Mouse (Mus musculus) lung, embryonic 15.5 days (tissue): ENCODE measurements around the gene Bet1l. TPM values are rescaled to one million over a fixed set of nuclear protein-coding genes. Genes with fewer than 3 reads are reported as not detected.
"Not testable (repeated sequence)": the region's sequence is repeated elsewhere in the genome, so short reads cannot be mapped to it uniquely, and the experiment has no call there.

Experiments
- ATAC-seq: fragments of 200-750 bp; cut with Nextera tagmentation; 2 replicates; pipeline ENCODE4 v1.8.0; 2017; ENCODE audit warnings: moderate number of reproducible peaks, borderline replicate concordance; ENCODE audit not compliant: low FRiP score, low TSS enrichment; ENCODE audit errors: extremely low read depth
- H3K27ac ChIP-seq: fragments of 300-500 bp; sonication (generic); 2 replicates; pipeline ENCODE4 v1.5.1; 2015; ENCODE audit warnings: moderate library complexity, mild to moderate bottlenecking, inconsistent platforms
- H3K27me3 ChIP-seq: fragments of 300-500 bp; sonication (generic); 2 replicates; pipeline ENCODE4 v1.6.1; 2015; ENCODE audit warnings: inconsistent platforms
- H3K36me3 ChIP-seq: fragments of 300-500 bp; sonication (generic); 2 replicates; pipeline ENCODE4 v1.6.1; 2015; ENCODE audit warnings: inconsistent platforms
- H3K4me1 ChIP-seq: fragments of 300-500 bp; sonication (generic); 2 replicates; pipeline ENCODE4 v1.6.1; 2015; ENCODE audit warnings: inconsistent platforms
- H3K4me2 ChIP-seq: fragments of 300-500 bp; sonication (generic); 2 replicates; pipeline ENCODE4 v1.6.1; 2015; ENCODE audit warnings: inconsistent platforms, mild to moderate bottlenecking, moderate library complexity
- H3K4me3 ChIP-seq: fragments of 300-500 bp; sonication (generic); 2 replicates; pipeline ENCODE4 v1.5.1; 2015; ENCODE audit warnings: mild to moderate bottlenecking, inconsistent platforms
- H3K9ac ChIP-seq: fragments of 300-500 bp; sonication (generic); 2 replicates; pipeline ENCODE4 v1.6.1; 2015; ENCODE audit warnings: inconsistent platforms
- H3K9me3 ChIP-seq: fragments of 300-500 bp; sonication (generic); 2 replicates; pipeline ENCODE4 v1.6.1; 2016; ENCODE audit warnings: inconsistent platforms
- WGBS: fragments of 180-500 bp; shearing (Covaris S2); methylation state at CpG from one replicate; pipeline ENCODE4 v1.1.7; 2015; 5-methylcytosine and 5-hydroxymethylcytosine counted together
- polyA plus RNA-seq: library from polyadenylated mRNA; unstranded; fragments of >200 nt; fragmentation: Nextera tagmentation; extraction: Ambion mirVana; gene quantifications from 2 replicates; pipeline ENCODE4 v1.2.1, GENCODE M21; 2015

Gene Bet1l
- polyA plus RNA-seq, result 35.1 and 41.0 TPM in 2 replicates

- peak; percentile 28 for ATAC-seq
- Histone ChIP-seq H3K9me3 (no peaks in the 10 kb centered on the region), H3K4me1 (peaks cover 25% of the 10 kb centered on the region), H3K27me3 (no peaks in the 10 kb centered on the region), H3K4me3 (peak within 1 kb of the TSS; percentile 68), H3K9ac (peak within 1 kb of the TSS; percentile 74), H3K27ac (peak within 1 kb of the TSS; percentile 92), H3K36me3 (peaks cover 53% of the 10 kb centered on the region), H3K4me2 (peak within 1 kb of the TSS; percentile 95)
- WGBS, result 32% methylated on average over 40 of the region's 40 CpGs
These were observed at the start of gene Bet1l for GRCm38 (mm10) chr7:140857550-140858505. Gene Bet1l (minus strand): TSS chr7:140857577.

DNA sequence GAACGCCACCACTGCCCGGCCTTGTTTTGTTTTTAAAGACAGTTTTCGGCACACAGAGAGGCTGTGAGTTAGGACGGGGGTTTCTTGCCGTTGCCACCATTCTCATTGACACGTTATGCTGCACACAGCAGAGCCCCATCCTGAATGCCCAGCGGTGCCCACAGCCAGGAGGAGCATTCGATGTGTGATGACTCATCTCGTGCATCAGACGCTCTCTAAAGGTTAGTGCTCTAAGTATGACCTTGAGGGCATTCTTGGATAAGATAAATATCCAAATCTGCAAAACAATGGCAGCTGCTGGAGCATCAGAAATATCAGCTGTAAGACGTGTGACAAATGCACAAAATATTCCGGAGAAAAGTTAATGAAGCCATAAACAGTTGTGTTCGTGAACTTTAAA is 49.8 kb upstream of the Bet1l start:
- ATAC-seq, result no peak
- Histone ChIP-seq H3K4me3 (no peak overlapping the region), H3K36me3 (no peaks in the 10 kb centered on the region), H3K27ac (no peak overlapping the region), H3K4me2 (no peak overlapping the region), H3K9me3 (no peaks in the 10 kb centered on the region), H3K27me3 (no peaks in the 10 kb centered on the region), H3K4me1 (0 out of 2 replicates have a peak, but pooled peaks cover 8% of the 10 kb centered on the region), H3K9ac (no peak overlapping the region)
- 72% methylated on average over 13 of the region's 13 CpGs for WGBS

DNA sequence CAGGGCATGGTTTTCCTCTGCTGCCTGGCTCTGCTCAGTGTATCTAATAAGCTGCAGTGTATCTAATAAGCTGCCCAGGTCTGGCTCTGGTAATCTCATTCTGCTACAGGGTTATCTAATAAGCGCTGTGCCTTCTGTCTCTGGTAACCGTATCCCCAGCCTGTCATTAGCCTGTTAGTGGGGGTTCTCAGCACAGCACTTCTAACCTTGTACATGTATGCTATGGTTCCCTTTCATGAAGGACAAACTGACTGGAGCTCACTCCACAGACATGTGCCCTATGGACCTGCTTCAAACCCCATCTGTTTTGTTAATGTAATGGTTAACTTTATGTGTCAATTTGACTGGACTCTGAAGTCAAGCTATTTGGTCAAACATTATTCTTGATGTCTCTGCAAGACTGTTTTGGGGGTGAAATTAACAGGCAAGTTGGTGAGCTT is 48.3 kb upstream of the Bet1l start:
- Histone ChIP-seq H3K4me3 (no peak overlapping the region), H3K9me3 (no peaks in the 10 kb centered on the region), H3K4me1 (0 out of 2 replicates have a peak, but pooled peaks cover 8% of the 10 kb centered on the region), H3K27ac (no peak overlapping the region), H3K27me3 (no peaks in the 10 kb centered on the region), H3K4me2 (no peak overlapping the region), H3K9ac (no peak overlapping the region), H3K36me3 (no peaks in the 10 kb centered on the region)
- 74% methylated on average over 2 of the region's 2 CpGs for WGBS
- ATAC-seq, result no peak

DNA sequence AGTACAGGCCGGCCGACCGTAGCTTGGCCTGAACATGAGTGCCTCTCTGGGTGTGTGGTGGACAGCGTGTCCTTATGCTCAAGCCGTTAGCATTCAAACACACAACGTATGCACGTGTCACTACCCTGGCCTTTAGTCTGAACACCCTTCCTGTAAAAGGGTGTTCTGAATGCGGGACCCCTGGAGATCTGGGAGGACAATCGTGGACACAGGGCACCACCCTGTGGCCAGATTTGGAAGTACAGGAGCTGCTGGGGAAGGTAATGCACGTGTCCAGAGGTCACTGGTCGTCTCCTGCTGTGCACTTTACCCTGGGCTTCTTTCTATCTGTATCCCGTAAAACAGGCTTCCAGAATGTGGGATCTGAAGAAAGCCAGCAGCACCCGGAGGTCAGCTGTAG is 45.8 kb upstream of the Bet1l start:
- 0 out of 2 replicates have a peak, but pooled peaks have one; percentile 35 for ATAC-seq
- no peak overlapping the region for H3K4me3 ChIP-seq
- no peak overlapping the region for H3K4me2 ChIP-seq
- H3K36me3 ChIP-seq, result peaks cover 10% of the 10 kb centered on the region; the same call in 1 of the 2 replicates
- no peak overlapping the region for H3K9ac ChIP-seq
- H3K27me3 ChIP-seq, result no peaks in the 10 kb centered on the region
- WGBS, result 24% methylated on average over 13 of the region's 13 CpGs
- no peaks in the 10 kb centered on the region for H3K9me3 ChIP-seq
- H3K27ac ChIP-seq, result no peak overlapping the region
- 0 out of 2 replicates have a peak, but pooled peaks cover 2% of the 10 kb centered on the region for H3K4me1 ChIP-seq

DNA sequence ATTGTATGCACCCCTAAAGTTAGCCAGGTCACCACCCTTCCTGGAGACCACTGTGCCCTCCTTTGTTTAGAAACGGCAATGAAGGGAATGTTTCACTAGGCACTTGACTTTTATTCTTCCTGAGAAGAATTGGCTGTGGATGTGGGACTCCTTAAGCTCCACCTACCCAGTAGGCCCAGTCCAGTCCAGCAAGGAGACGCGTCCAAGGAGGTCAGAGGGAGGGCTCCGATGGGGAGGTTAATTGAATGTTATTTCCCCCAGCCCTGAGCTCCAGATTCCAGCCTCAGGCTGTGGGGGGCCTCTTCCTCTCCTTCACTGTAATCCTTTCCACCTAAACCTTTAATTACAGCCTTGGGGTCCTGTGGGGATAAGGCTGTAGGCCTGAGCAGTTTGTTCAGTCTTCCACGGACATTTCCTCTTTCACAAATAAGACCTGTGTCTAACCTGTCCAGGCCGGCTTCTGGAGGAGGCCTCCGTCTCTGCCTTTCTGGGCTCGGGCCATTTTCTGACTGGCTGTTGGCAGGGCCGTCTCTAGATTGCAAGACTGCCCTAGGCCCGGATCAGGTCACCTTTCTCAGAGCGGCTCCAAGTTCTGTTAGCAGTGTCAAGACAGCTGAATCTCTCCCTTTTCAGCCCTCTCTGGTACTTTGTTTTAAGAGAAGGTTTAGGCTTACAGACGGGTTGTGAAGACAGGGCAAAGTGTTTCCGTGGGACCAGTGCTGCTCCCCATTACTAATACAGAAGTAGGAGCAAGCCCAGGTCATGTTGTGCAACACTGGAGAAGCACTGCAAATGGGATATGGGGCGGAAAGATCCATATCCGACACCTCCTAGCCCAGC is 44.9 kb upstream of the Bet1l start:
- no peak overlapping the region for H3K27ac ChIP-seq
- no peak overlapping the region for H3K4me3 ChIP-seq
- WGBS, result 79% methylated on average over 15 of the region's 15 CpGs
- H3K4me2 ChIP-seq, result no peak overlapping the region
- H3K27me3 ChIP-seq, result no peaks in the 10 kb centered on the region
- 0 out of 2 replicates have a peak, but pooled peaks cover 2% of the 10 kb centered on the region for H3K4me1 ChIP-seq
- H3K36me3 ChIP-seq, result peaks cover 19% of the 10 kb centered on the region
- H3K9me3 ChIP-seq, result no peaks in the 10 kb centered on the region
- H3K9ac ChIP-seq, result no peak overlapping the region
- no peak for ATAC-seq

DNA sequence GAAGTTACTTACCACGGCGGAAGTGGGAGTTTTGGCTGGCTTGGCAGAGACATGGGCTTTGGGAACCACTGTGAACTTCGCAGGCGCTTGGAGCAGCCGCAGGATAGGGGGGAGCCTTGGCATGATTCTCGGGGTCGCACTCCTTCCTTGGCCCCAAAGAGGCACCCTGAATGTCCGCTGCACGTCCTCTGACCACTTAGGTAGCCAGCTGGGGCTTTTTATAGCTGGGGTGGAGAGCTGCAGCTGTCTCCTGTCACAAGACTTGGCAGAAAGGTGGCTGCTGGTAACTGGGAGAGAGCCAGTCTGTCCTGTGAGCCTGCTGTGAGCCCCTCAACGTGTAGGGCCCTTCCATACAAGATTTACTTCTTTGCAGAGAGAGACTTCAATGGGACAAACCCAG is 42.8 kb upstream of the Bet1l start, which contains the start of gene Cox8b:
Cox8b (minus strand) TSS at position 227 of the 400 bp plus-strand sequence.
- H3K4me3 ChIP-seq, result no peak within 1 kb of the TSS
- H3K27me3 ChIP-seq, result no peaks in the 10 kb centered on the region
- ATAC-seq, result no peak
- H3K4me1 ChIP-seq, result 0 out of 2 replicates have a peak, but pooled peaks cover 2% of the 10 kb centered on the region
- H3K9ac ChIP-seq, result no peak within 1 kb of the TSS
- WGBS, result 53% methylated on average over 10 of the region's 10 CpGs
- no peaks in the 10 kb centered on the region for H3K9me3 ChIP-seq
- H3K4me2 ChIP-seq, result no peak within 1 kb of the TSS
- H3K27ac ChIP-seq, result no peak within 1 kb of the TSS
- peaks cover 34% of the 10 kb centered on the region for H3K36me3 ChIP-seq

GRCm38 (mm10) chr7:140899121-140899520 is 41.7 kb upstream of the Bet1l start:
- Histone ChIP-seq H3K27me3 (no peaks in the 10 kb centered on the region), H3K27ac (no peak overlapping the region), H3K9me3 (no peaks in the 10 kb centered on the region), H3K4me2 (no peak overlapping the region), H3K36me3 (peaks cover 43% of the 10 kb centered on the region), H3K4me3 (no peak overlapping the region), H3K4me1 (0 out of 2 replicates have a peak, but pooled peaks cover 2% of the 10 kb centered on the region), H3K9ac (no peak overlapping the region)
- WGBS, result 70% methylated on average over 3 of the region's 3 CpGs
- ATAC-seq, result no peak

- Histone ChIP-seq H3K27ac (no peak overlapping the region), H3K36me3 (peaks cover 47% of the 10 kb centered on the region), H3K4me3 (no peak overlapping the region), H3K4me1 (no peaks in the 10 kb centered on the region), H3K9ac (no peak overlapping the region), H3K4me2 (no peak overlapping the region), H3K9me3 (no peaks in the 10 kb centered on the region), H3K27me3 (no peaks in the 10 kb centered on the region)
- 86% methylated on average over 7 of the region's 7 CpGs for WGBS
- no peak for ATAC-seq
These were observed 40.5 kb upstream of the Bet1l start for GRCm38 (mm10) chr7:140897863-140898262.

GRCm38 (mm10) chr7:140894611-140895010 is 37.2 kb upstream of the Bet1l start:
- Histone ChIP-seq H3K4me3 (no peak overlapping the region), H3K36me3 (peaks cover 66% of the 10 kb centered on the region), H3K9me3 (no peaks in the 10 kb centered on the region), H3K4me2 (no peak overlapping the region), H3K9ac (no peak overlapping the region), H3K27ac (no peak overlapping the region), H3K27me3 (no peaks in the 10 kb centered on the region), H3K4me1 (no peaks in the 10 kb centered on the region)
- ATAC-seq, result no peak
- 95% methylated on average over 3 of the region's 3 CpGs for WGBS

DNA sequence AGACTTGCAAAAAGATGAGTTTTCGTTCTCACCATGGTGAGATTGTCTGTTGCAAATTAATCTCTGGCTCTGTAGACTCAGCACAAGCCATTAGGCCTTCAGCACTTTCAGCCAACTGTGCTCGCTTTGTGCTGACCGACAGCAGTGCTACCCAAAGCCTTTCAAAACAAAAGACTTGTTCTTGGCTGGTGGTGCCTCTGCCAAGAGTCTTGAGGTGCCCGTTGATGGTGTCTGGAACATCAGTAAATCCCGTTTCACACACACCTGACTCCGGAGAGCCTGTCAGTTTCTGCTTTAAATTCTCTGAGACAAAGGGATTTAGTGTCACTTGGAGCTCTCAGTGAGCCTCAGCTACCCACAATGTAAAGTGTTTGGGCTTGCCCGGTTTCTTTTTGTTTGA is 36.7 kb upstream of the Bet1l start:
- peaks cover 70% of the 10 kb centered on the region for H3K36me3 ChIP-seq
- ATAC-seq, result no peak
- no peak overlapping the region for H3K4me3 ChIP-seq
- no peaks in the 10 kb centered on the region for H3K9me3 ChIP-seq
- H3K27me3 ChIP-seq, result no peaks in the 10 kb centered on the region
- H3K4me2 ChIP-seq, result no peak overlapping the region
- 88% methylated on average over 7 of the region's 7 CpGs for WGBS
- no peak overlapping the region for H3K27ac ChIP-seq
- H3K4me1 ChIP-seq, result no peaks in the 10 kb centered on the region
- H3K9ac ChIP-seq, result no peak overlapping the region

DNA sequence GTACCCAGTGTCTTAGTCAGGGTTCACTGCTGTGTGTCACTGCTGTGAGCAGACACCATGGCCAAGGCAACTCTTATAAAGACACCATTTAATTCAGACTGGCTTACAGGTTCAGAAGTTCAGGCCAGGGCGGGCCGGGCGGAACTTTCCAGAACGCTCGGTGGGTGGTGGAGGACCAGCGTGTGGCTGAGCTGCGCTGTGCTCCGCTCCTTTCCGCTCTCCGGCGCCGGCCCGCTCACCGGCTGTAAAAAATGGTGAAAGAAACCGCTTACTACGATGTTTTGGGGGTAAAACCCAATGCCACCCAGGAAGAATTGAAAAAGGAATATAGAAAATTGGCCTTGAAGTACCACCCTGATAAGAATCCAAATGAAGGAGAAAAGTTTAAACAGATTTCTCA is 33.3 kb upstream of the Bet1l start:
- H3K36me3 ChIP-seq, result peaks cover 67% of the 10 kb centered on the region
- not testable (repeated sequence) for H3K27ac ChIP-seq, H3K9ac ChIP-seq, H3K9me3 ChIP-seq, H3K27me3 ChIP-seq, H3K4me1 ChIP-seq, ATAC-seq, H3K4me2 ChIP-seq, H3K4me3 ChIP-seq
- WGBS, result 96% methylated on average over 16 of the region's 16 CpGs
